Mouse (Mus musculus) heart, postnatal 36 days (tissue): ENCODE data around the gene Spaca7. TPM values are rescaled to one million over a fixed set of nuclear protein-coding genes. Genes with fewer than 3 reads are reported as not detected.
"Not testable (repeated sequence)": the region's sequence is repeated elsewhere in the genome, so short reads cannot be mapped to it uniquely, and the experiment has no call there.

Experiments used
- DNase-seq, 2 experiments: peaks; one replicate each; pipeline ENCODE4 v3.0.0; 2021 to 2022
- intact Hi-C: fragments of 180-260 bp; cut with DNase I; formaldehyde crosslinking; loops from one replicate; pipeline ENCODE4 v1.15.1; 2025
- total RNA-seq, 2 experiments: library from RNA; stranded (reverse); gene quantifications; 2 replicates each; pipeline ENCODE4 v1.2.3; 2021

The Spaca7 gene
- total RNA-seq = not detected

DNA sequence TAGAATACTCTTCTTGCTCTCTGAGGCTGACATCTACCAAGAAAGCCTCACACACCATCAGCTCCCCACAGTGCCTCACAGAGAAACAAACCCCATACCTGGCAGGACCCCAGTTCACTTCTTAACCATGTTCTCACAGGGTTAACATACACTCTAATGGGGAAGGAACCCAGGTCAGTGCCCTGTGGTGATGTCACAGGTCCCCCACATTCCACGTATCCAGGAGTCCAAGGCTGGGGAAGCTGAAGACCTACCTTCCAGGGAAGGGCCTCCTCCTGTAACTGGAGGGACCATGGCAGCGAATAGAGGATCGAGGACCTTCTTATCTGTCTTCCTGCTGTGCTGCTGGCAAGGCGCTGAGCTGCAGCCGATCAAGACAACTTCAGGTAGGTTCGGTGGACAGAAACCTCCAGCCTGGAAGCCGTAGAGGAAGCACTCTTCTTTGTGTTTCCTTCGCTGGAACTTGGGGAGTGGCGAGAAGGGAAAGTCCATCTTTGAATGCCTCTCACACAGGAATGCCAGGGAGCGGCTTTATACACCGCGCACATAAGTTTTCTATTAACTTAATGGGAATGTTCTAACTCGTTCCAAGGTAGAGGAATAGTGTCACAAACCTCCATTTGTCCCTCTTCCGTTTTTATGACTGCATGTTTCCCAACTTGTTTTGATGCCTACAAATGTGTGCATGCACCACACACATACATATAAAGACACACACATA is at the start of gene Spaca7:
TSS of gene Spaca7 (plus strand) at position 216 of the 721 bp plus-strand sequence.
- DNase-seq = no peak
- intact Hi-C loops = no loop called here

- intact Hi-C loops = no loop called here
- no peak for DNase-seq
These were observed 48.5 kb upstream of the Spaca7 start for GRCm38 (mm10) chr8:12524279-12524678.

GRCm38 (mm10) chr8:12528659-12529058 is 44.2 kb upstream of the Spaca7 start:
- no peak for DNase-seq
- intact Hi-C loops = no loop called here

- intact Hi-C loops = no loop called here
- no peak for DNase-seq
These were observed 37.2 kb upstream of the Spaca7 start for GRCm38 (mm10) chr8:12535617-12536016.

DNA sequence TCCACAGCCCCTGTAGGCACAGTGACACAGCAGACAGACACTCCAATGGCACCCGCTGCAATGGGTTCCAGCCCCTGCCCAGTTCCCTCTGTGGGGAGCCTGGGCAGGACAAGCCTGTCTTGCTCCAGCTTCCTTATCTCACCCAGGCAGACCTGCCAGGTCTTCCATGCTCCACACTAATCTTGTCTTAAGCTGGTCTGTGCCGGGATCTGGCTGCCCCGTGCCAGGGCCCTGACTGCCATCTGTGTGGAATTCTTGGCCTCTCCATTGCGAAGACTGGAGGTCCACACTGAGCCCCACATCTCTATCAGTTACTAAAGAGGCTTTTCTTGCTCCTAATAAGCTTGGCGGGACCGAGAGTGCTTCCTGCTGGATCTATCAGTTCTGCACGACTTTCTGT is 36.5 kb upstream of the Spaca7 start:
- intact Hi-C loops = no loop called here
- DNase-seq = no peak

DNA sequence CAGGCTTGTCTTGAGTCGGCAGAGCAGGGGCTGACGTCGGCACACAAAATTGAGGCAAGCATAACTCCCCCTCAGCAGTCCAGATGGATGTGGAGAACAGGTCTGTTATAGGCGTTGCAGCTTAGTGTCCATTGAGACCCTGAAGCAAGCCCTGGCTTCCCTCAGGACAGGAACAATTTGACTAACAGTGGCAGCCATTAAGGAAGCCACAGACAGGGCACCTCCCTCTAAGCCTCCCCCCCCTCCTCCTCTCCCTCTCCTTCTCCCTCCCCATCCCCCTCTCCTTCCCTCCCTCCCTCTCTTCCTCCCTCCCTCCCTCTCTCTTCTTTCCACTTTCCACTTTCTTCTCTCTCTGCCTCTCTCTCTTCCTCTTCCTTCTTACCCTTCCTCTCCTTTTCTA is 27.6 kb upstream of the Spaca7 start:
- intact Hi-C loops = no loop called here
- DNase-seq = no peak

DNA sequence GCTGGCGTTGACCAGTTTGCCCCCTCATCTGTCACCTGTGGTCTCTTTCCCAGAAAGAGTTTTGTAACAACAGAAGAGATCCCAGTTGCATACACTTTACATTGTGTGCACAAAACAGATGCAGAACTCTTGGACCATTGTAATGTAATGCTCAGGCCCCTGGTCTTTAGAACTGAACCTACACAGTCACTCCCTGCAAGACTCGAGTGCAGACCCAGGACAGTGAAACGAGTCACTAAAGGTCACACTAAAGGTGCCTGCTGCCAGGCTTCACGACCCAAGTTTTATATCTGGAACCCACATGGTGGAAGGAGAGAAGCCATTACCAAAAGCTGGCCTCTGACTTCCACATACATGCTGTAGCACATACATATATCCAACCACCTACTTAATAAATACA is 27.2 kb upstream of the Spaca7 start:
- intact Hi-C loops = no loop called here
- no peak for DNase-seq

- DNase-seq = no peak
- intact Hi-C loops = no loop called here
These were observed 25.2 kb upstream of the Spaca7 start for GRCm38 (mm10) chr8:12547466-12548220.

DNA sequence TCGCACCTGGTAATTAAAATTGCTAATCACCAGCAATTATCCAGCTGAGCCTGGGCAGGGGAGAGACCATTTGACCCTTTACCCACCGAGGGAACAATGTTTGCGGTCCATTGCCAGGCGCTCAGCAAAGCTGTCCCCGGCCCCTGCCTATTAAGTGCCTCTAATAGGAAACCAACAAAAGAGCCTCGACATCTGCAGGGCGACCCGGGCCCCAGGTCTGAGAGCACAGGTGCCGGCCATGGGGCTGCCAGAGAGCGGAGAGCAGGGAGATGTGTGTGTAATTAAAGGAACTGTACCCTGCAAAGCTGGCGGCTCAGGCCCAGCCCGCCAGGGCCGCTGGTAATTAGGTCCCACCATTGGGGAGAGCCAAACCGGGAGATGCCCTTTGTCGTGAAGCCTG is 24.6 kb upstream of the Spaca7 start:
- intact Hi-C loops = no loop called here
- no peak for DNase-seq

DNA sequence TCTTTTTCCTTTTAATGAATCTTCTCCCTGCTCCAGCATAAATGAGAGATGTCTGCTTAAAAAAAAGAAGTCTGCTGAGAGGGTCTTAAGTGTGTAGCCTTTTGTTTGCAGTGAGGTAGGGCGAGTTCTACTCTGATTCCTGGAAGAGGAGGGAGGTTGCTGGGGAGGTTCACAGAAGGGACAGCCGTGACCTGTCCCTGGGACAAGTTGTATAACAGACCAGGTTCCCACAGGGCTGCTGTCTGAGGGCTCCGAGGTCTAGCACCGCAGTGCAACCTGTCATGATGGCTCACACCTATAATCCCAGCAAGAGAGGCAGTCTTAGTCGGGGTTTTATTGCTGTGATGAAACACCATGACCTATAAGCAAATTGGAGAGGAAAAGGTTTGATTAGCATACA is 24.1 kb upstream of the Spaca7 start:
- no peak for DNase-seq
- intact Hi-C loops = no loop called here

- intact Hi-C loops = no loop called here
These were observed 17.2 kb upstream of the Spaca7 start for GRCm38 (mm10) chr8:12555515-12556145.

DNA sequence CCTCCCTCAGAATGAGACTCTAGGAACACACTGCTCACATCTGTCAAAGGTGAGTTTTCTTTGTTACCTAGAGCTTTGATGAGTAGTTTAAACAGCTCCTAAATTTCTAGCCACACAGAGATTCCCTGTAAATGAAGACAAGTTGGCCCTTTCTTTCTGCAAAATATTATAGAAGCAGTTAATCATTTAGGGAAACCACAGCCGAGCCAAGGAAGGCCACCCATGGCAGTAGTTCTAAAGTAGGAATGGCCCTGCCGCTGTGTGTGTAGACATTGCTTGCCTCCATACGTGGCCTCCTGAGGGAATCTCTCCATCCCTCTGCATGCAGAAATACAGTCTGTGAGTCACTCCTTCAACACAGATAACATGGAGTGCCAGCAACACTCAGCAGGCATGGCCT is 14.0 kb upstream of the Spaca7 start:
- intact Hi-C loops = no loop called here
- no peak for DNase-seq

More at GRCm38 (mm10) chr8:12555515-12556145, 17.2 kb upstream of the Spaca7 start:
- no peak for DNase-seq

DNA sequence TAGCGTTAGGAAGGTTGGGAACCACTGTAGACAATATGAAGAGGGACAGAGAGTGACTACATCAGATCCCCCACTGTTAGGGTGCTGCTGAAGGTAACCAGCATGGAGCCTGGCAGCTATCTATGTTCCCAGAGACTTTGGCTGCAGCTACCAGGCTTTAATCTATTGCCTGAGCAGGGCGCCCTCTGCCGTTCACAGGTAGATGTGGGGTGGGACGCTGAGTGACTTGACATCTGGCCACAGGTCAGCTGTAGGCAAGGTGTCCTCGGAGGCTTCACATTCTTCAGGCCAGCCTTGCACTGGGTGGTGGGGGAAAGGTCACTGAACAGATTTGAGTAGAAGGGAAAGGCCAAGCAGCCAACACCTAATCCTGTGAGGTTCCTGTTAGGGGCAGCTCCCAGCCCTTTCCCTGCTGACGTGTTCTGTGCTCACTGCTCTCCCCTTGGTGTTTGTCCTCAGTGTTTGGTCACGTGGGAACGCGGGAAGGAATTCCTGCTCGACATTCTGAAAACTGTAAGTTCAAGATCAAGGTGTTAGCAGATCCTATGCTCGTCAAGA is 11.3 kb upstream of the Spaca7 start:
- intact Hi-C loops = loop anchor here (1.0 to 5.0 kb wide), 4 partner anchors 116 to 605 kb away; partner anchors contain the start of gene Sox1
- peak; percentile 51 to 71 for DNase-seq

DNA sequence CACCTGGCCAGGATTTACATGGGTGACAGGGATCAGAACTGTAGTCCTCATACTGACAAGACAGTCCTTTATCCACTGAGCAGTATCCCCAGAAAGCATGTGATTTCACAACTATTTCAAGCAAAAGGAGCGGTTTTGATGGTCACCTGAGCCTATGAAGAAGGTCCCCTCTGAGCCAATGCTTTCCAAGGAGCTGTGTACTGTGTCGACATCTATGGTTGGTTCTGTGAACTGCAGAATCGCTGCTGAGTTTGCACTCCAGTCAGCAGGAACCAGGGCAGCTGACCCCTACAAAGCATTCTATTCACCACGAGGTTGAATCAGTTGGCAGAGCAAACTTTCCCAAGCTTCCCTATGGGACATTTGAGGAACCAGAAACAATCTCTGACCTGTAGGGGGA is 8.5 kb upstream of the Spaca7 start:
- DNase-seq = peak; percentile 5 to 9
- intact Hi-C loops = loop anchor here (5.0 kb wide), 2 partner anchors 113 to 167 kb away; partner anchors contain the start of gene Sox1

DNA sequence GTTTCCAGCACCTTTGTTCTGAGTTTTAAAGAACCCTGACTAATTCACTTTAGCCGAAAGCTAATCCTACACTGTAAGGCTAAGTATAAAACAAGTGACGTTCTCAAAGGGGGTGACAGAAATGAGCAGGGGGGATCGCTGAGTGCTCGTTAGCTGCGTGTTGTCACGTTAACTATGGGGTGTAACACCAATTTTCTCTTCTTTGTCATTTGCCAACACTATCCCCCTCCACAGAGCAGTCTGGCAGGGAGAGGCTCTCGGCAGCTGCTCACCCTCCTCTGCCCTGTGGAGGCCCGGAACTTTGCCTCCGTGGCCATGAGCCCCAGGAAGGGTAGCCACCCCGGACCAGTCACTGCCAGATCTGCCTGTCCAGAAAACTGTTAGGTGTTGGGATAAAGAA is 7.3 kb upstream of the Spaca7 start:
- DNase-seq = no peak
- intact Hi-C loops = no loop called here

GRCm38 (mm10) chr8:12566509-12566908 is 6.3 kb upstream of the Spaca7 start:
- intact Hi-C loops = no loop called here

GRCm38 (mm10) chr8:12576003-12576402 is 3.2 kb downstream of the Spaca7 start:
- no peak for DNase-seq
- intact Hi-C loops = no loop called here

More at GRCm38 (mm10) chr8:12566509-12566908, 6.3 kb upstream of the Spaca7 start:
- DNase-seq = no peak

DNA sequence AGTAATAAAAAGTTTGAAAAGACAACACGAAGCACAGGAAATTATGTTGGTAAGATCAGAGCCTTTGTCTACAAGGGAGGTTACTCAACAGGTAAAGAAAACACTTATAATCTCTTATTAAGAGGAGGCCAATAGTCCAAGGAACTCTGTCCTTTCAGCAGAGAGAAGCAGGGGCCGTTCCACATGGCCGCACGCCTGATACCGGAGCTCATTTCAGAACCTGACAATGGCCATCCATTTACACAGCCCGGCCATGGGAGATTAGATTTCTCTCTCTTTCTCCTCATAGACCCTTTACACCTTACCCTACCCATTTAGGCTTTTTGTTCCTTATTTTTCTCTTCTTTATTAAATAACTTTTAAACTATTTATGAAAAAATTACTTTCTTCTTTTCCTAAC is 3.9 kb downstream of the Spaca7 start:
- intact Hi-C loops = no loop called here
- no peak for DNase-seq

- DNase-seq, intact Hi-C loops: not testable (repeated sequence)
These were observed 6.6 kb downstream of the Spaca7 start for GRCm38 (mm10) chr8:12579339-12579999.

DNA sequence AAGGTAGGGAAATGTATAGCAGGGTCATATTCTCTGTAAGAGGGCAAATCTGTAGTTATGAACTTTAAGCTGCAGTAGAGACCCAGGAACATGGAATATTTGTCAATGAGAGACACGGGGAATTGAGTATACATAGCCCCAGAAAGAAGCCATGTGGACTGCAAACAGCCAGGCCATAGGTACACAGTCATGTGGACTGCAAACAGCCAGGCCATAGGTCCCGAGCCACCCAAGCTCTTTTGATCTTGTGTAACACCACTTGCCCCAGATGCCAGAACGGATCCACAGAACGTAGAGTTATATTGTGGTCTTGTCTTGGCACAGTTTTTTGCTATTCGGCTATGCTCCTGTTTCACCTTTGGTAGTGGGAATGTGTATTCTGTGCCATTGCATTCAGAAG is 11.0 kb downstream of the Spaca7 start:
- intact Hi-C loops = no loop called here
- no peak for DNase-seq

DNA sequence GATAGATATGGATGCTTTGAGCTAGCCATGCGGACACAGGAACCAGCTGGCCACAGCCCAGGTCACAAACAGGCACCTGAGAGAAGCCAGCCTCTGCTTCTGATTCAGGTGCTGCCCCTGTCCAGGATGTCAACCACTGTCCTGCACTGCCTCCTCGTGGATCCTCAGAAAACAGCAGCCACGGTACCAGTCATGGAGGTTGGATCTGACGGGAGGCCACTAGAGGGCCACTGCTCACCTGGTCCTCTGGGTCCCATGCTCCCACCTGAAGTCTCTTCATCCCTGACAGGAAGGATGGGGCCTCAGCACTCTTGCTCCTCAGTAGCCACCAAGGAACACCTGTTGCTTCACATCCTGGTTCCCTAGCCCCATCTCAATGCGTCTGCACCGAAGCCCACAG is 34.4 kb downstream of the Spaca7 start:
- intact Hi-C loops = loop anchor here (1.0 kb wide), 1 partner anchor 650 kb away; no protein-coding TSS in a partner anchor
- DNase-seq = peak; percentile 54 to 69
